Mouse (Mus musculus): ENCODE data around the gene Taf5. TPM values are rescaled to one million over a fixed set of nuclear protein-coding genes. Genes with fewer than 3 reads are reported as not detected.

Taf5 gene
- polyA plus RNA-seq (2016; fragmentation: Nextera tagmentation; extraction: Ambion mirVana) = 10.7 and 11.2 TPM in 2 replicates

GRCm38 (mm10) chr19:47067096-47067882, at the start of gene Taf5:
TSS of gene Taf5 (plus strand) at chr19:47067746.
- no peaks in the 10 kb centered on the region for H3K9me3 ChIP-seq (replicated peaks)
- WGBS = 11% methylated on average over 49 of the region's 49 CpGs
- peak; percentile 84 for ATAC-seq (ENCODE audit: low FRiP score)

GRCm38 (mm10) chr19:47017831-47018230, 49.7 kb upstream of the Taf5 start:
- 3% methylated on average over 3 of the region's 3 CpGs for WGBS
- peaks cover 31% of the 10 kb centered on the region for H3K27me3 ChIP-seq

More at GRCm38 (mm10) chr19:47067096-47067882, at the start of gene Taf5:
- Histone ChIP-seq H3K4me1 (peaks cover 10% of the 10 kb centered on the region), H3K36me3 (peaks cover 13% of the 10 kb centered on the region), H3K27ac (peak within 1 kb of the TSS; percentile 88), H3K27me3 (no peaks in the 10 kb centered on the region), H3K4me2 (replicated peaks) (peak within 1 kb of the TSS; percentile 60), H3K4me3 (peak within 1 kb of the TSS; percentile 88), H3K9ac (peak within 1 kb of the TSS; percentile 90)

DNA sequence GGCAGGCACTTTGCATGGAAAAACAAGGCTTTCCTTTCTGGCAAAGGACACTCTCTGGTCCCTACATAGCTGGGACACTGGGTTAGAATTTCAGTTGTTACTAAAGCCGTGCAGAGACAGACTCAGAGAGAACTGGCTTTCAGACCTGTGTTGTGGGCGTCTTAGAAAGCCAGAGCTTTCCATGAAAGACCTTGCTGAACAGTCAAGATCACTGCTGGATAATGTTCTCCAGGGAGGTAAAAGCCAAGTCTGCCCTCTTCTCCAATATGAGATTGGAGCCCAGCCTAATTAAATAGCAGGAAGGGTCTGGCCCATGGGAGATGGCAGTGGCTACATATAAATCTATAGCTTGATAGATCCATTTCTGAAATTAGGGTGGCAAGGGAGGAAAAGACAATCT, 49.2 kb upstream of the Taf5 start:
- WGBS = 23% methylated on average over 2 of the region's 2 CpGs

More at GRCm38 (mm10) chr19:47017831-47018230, 49.7 kb upstream of the Taf5 start:
- peaks cover 14% of the 10 kb centered on the region for H3K36me3 ChIP-seq
- peaks cover 16% of the 10 kb centered on the region for H3K4me1 ChIP-seq
- no peaks in the 10 kb centered on the region for H3K9me3 ChIP-seq (replicated peaks)
- H3K4me2 ChIP-seq (replicated peaks) = peak overlapping the region; percentile 56
- H3K4me3 ChIP-seq = peak overlapping the region; percentile 74
- ATAC-seq (ENCODE audit: low FRiP score) = no peak
- peak overlapping the region; percentile 89 for H3K27ac ChIP-seq
- peak overlapping the region; percentile 89 for H3K9ac ChIP-seq

DNA sequence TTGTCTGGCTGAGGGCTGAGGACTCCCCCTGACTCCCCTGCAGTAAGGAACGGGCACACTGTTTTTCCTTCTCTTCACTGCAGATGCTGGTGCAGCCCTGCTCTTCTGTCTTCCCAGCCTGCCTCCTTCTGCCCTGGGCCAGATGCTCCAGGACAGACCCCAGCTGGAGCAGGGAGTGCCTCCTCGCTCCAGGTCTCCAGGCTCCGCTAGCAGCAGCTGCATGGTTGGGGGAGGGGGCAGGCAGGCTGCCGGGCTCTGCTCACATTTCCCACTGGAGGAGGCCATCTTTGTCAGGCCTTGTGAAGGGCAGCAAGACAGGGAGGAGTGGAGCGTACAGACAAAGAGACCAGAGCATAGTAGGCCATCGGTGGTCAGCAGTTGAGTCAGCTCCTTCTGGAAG, 48.2 kb upstream of the Taf5 start:
- WGBS = 8% methylated on average over 6 of the region's 6 CpGs
- peak; percentile 62 for ATAC-seq (ENCODE audit: low FRiP score)
- H3K9me3 ChIP-seq (replicated peaks) = no peaks in the 10 kb centered on the region
- peaks cover 28% of the 10 kb centered on the region for H3K36me3 ChIP-seq
- peak overlapping the region; percentile 89 for H3K9ac ChIP-seq
- peak overlapping the region; percentile 74 for H3K4me3 ChIP-seq
- peaks cover 16% of the 10 kb centered on the region for H3K27me3 ChIP-seq
- H3K27ac ChIP-seq = peak overlapping the region; percentile 89
- H3K4me1 ChIP-seq = peaks cover 15% of the 10 kb centered on the region
- peak overlapping the region; percentile 56 for H3K4me2 ChIP-seq (replicated peaks)

More for the DNA sequence above, 49.2 kb upstream of the Taf5 start:
- H3K4me1 ChIP-seq = peaks cover 16% of the 10 kb centered on the region
- ATAC-seq (ENCODE audit: low FRiP score) = no peak
- H3K4me3 ChIP-seq = peak overlapping the region; percentile 74
- peaks cover 26% of the 10 kb centered on the region for H3K27me3 ChIP-seq
- H3K36me3 ChIP-seq = peaks cover 19% of the 10 kb centered on the region
- H3K27ac ChIP-seq = peak overlapping the region; percentile 89
- peak overlapping the region; percentile 89 for H3K9ac ChIP-seq
- peak overlapping the region; percentile 56 for H3K4me2 ChIP-seq (replicated peaks)
- H3K9me3 ChIP-seq (replicated peaks) = no peaks in the 10 kb centered on the region

DNA sequence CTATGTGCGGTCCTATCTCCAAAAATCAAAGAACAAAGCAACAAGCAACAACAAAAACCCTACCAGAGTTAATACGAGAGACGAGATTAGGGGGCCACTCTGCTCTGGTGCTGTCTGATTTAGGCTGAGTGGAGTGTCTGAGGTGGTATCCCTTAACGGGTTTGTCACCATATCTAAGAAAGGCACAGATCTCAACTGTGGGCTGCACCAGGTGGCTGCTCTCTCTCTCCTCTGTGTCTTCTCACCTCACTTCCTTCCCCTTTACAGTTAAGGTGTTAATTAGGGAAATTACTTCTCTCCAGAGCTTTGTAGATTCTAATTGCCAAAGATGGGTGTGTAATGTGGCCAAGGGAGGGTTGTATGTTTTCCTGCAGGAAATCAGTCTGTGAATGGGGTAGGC, 44.8 kb upstream of the Taf5 start:
- Histone ChIP-seq H3K27ac (no peak overlapping the region), H3K9me3 (replicated peaks) (no peaks in the 10 kb centered on the region), H3K4me2 (replicated peaks) (no peak overlapping the region), H3K27me3 (no peaks in the 10 kb centered on the region), H3K9ac (no peak overlapping the region), H3K4me1 (peaks cover 6% of the 10 kb centered on the region), H3K4me3 (no peak overlapping the region), H3K36me3 (peaks cover 52% of the 10 kb centered on the region)
- ATAC-seq (ENCODE audit: low FRiP score) = no peak
- WGBS = 90% methylated on average over 4 of the region's 4 CpGs

DNA sequence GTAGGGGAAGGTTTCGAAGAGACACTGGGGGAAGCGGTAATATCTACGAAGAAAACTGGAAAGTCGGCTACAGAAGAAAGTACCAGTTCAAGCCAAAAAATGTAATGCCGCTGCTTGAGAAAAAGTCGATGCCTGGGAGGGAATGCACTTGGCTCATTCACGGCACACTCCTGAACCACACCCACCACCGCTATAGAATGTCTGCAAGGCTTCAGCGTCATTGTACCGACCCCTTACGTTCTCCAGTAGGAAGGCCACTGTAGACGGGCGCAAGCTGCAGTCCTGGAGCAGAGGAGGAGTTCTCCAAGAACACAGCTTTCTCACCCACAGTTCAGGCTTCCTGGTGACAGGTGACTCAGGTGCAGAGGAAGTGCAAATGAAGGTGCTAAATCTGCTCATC, 44.0 kb upstream of the Taf5 start:
- no peak overlapping the region for H3K4me3 ChIP-seq
- peaks cover 5% of the 10 kb centered on the region for H3K4me1 ChIP-seq
- H3K9ac ChIP-seq = no peak overlapping the region
- no peak overlapping the region for H3K4me2 ChIP-seq (replicated peaks)
- WGBS = 91% methylated on average over 13 of the region's 13 CpGs
- no peak overlapping the region for H3K27ac ChIP-seq
- H3K9me3 ChIP-seq (replicated peaks) = no peaks in the 10 kb centered on the region
- H3K36me3 ChIP-seq = peaks cover 52% of the 10 kb centered on the region
- ATAC-seq (ENCODE audit: low FRiP score) = no peak
- H3K27me3 ChIP-seq = no peaks in the 10 kb centered on the region

GRCm38 (mm10) chr19:47024954-47025353, 42.6 kb upstream of the Taf5 start:
- H3K4me1 ChIP-seq = no peaks in the 10 kb centered on the region; the same call in 1 of the 2 replicates
- H3K36me3 ChIP-seq = peaks cover 52% of the 10 kb centered on the region
- no peaks in the 10 kb centered on the region for H3K9me3 ChIP-seq (replicated peaks)
- H3K9ac ChIP-seq = no peak overlapping the region
- H3K4me2 ChIP-seq (replicated peaks) = no peak overlapping the region
- WGBS = 88% methylated on average over 10 of the region's 10 CpGs
- no peaks in the 10 kb centered on the region for H3K27me3 ChIP-seq
- no peak for ATAC-seq (ENCODE audit: low FRiP score)
- H3K4me3 ChIP-seq = no peak overlapping the region
- H3K27ac ChIP-seq = no peak overlapping the region

DNA sequence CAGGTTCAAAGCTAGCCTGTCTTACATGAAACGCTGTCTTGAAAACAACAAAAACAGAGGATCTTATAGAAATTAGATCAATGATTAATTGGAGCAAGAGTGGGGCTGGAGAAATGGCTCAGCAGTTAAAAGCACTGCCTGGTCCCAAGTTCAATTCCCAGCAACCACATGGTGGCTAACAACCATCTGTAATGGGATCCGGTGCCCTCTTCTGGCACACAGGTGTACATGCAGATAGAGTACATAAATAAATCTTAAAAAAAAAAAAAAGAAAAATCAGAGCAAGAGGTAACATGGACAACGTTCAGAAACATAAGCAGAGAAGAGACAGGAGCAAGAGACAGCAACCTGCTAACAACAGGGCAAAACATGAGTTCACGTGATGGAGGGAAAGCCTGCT, 41.0 kb upstream of the Taf5 start:
- H3K9ac ChIP-seq = no peak overlapping the region
- H3K27ac ChIP-seq = no peak overlapping the region
- H3K4me1 ChIP-seq = no peaks in the 10 kb centered on the region; the same call in 1 of the 2 replicates
- no peaks in the 10 kb centered on the region for H3K9me3 ChIP-seq (replicated peaks)
- peaks cover 51% of the 10 kb centered on the region for H3K36me3 ChIP-seq
- no peak overlapping the region for H3K4me3 ChIP-seq
- no peaks in the 10 kb centered on the region for H3K27me3 ChIP-seq
- no peak overlapping the region for H3K4me2 ChIP-seq (replicated peaks)
- no peak for ATAC-seq (ENCODE audit: low FRiP score)
- 88% methylated on average over 4 of the region's 4 CpGs for WGBS

DNA sequence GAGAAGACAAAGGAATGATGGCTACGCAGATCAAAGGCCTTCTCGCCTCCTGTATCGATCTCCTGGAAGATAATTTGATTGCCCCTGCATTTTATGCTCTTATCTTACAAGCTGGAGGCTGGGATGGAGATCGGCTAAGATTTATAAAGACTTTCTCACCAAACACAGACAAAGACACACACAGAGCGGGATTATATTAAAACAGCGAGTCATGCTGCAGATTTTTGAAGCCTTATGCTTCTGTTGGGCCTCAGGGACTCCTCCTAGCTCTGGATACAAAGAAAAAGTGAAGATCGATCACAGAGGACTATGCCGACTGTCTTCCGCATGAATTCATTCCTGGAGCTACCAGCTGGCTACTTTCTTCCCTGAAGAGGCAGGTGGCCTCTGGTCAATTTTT, 37.8 kb upstream of the Taf5 start:
- Histone ChIP-seq H3K27me3 (no peaks in the 10 kb centered on the region), H3K9ac (no peak overlapping the region), H3K4me1 (no peaks in the 10 kb centered on the region; the same call in 1 of the 2 replicates), H3K9me3 (replicated peaks) (no peaks in the 10 kb centered on the region), H3K36me3 (peaks cover 42% of the 10 kb centered on the region), H3K4me2 (replicated peaks) (no peak overlapping the region), H3K4me3 (no peak overlapping the region), H3K27ac (peak overlapping the region; percentile 79)
- WGBS = 64% methylated on average over 9 of the region's 9 CpGs
- no peak for ATAC-seq (ENCODE audit: low FRiP score)

DNA sequence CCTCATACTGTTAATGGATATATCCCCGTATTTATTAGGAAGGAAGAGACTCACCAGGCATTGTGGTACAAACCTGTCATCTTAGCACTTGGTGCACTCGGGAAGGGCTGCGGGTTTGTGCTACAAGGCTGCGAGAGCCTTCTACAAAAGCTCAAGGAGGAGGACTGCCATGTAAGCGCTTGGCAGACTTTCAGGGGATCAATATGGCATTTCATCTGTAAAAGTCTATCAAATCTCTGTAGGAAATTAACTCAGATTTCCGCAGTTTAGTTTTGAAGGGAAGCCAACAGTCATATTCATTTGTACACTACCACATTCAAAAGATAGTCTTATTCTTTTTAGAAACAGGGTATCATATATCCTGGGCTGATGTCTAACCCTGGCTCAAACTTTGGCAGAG, 35.8 kb upstream of the Taf5 start:
- WGBS = 91% methylated on average over 6 of the region's 6 CpGs
- Histone ChIP-seq H3K36me3 (peaks cover 34% of the 10 kb centered on the region), H3K4me3 (no peak overlapping the region), H3K4me1 (no peaks in the 10 kb centered on the region; the same call in 1 of the 2 replicates), H3K27ac (no peak overlapping the region), H3K4me2 (replicated peaks) (no peak overlapping the region), H3K9ac (no peak overlapping the region), H3K9me3 (replicated peaks) (no peaks in the 10 kb centered on the region), H3K27me3 (no peaks in the 10 kb centered on the region)
- ATAC-seq (ENCODE audit: low FRiP score) = no peak

DNA sequence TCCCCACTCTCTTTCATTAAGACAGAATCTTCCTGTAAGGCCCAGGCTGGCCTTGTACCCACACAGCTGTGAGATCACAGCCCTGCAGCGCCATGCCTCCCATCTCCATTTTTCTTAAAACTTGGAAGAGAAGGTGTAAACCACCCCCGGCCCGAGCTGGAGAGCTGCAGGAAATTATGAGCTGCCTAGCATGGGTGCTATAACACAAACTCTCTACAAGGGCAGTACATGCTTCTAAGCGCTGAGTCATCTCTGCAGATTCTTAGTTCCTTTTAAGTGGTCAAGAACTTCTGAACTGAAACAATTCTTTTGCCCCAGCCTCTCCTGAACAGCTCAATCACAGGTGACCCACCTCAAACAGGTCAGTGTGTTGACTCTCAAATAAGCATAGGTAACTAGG, 32.6 kb upstream of the Taf5 start:
- Histone ChIP-seq H3K4me1 (no peaks in the 10 kb centered on the region; the same call in 1 of the 2 replicates), H3K36me3 (peaks cover 62% of the 10 kb centered on the region), H3K9ac (no peak overlapping the region), H3K27me3 (no peaks in the 10 kb centered on the region), H3K4me2 (replicated peaks) (no peak overlapping the region), H3K27ac (no peak overlapping the region), H3K4me3 (no peak overlapping the region), H3K9me3 (replicated peaks) (no peaks in the 10 kb centered on the region)
- 97% methylated on average over 4 of the region's 4 CpGs for WGBS
- no peak for ATAC-seq (ENCODE audit: low FRiP score)

DNA sequence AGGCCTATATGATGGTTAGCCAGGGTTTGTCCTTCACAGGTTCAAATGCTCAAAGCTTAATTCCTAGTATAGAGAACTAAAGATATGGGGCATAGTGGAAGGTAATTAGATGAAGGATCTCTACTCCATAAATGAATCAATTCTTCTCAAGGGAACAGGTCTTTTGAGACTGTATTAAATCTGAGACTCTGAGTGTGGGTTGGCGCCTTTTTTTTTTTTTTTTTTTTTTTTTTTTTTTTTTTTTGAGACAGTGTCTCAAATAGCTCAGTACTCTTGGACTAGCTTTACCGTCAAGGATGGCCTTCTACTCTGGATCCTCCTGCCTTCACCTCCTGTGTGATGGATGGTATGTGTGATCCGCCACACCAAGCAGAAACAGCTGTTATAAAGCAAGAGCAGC, 30.9 kb upstream of the Taf5 start:
- H3K36me3 ChIP-seq = peaks cover 77% of the 10 kb centered on the region
- H3K9ac ChIP-seq = no peak overlapping the region
- ATAC-seq (ENCODE audit: low FRiP score) = no peak
- H3K4me2 ChIP-seq (replicated peaks) = no peak overlapping the region
- H3K4me3 ChIP-seq = no peak overlapping the region
- H3K27me3 ChIP-seq = no peaks in the 10 kb centered on the region
- H3K9me3 ChIP-seq (replicated peaks) = no peaks in the 10 kb centered on the region
- no peak overlapping the region for H3K27ac ChIP-seq
- no peaks in the 10 kb centered on the region for H3K4me1 ChIP-seq
- 90% methylated on average over 3 of the region's 3 CpGs for WGBS

Measured in hindbrain, embryonic 12.5 days (tissue).